Mouse (Mus musculus) kidney, postnatal 0 days (tissue): ENCODE data around the gene Smad1. TPM values are rescaled to one million over a fixed set of nuclear protein-coding genes. Genes with fewer than 3 reads are reported as not detected.

Experiments
- ATAC-seq: fragments of 200-750 bp; cut with Nextera tagmentation; replicated peaks from 2 replicates; pipeline ENCODE4 v1.8.0; 2017; ENCODE audit warnings: low read depth, moderate number of reproducible peaks, moderate TSS enrichment, moderate library complexity; ENCODE audit not compliant: low FRiP score
- DNase-seq: peaks from one replicate; pipeline ENCODE4 v3.0.0-alpha.2; 2016; ENCODE audit warnings: low spot score
- H3K27ac ChIP-seq: fragments of 300-500 bp; sonication (generic); 2 replicates; pipeline ENCODE4 v1.5.1; 2014; ENCODE audit warnings: mild to moderate bottlenecking
- H3K27me3 ChIP-seq: fragments of 300-500 bp; sonication (generic); 2 replicates; pipeline ENCODE4 v1.6.1; 2014; ENCODE audit warnings: low read length, mixed read lengths; ENCODE audit not compliant: insufficient read depth
- H3K36me3 ChIP-seq: fragments of 300-500 bp; sonication (generic); 2 replicates; pipeline ENCODE4 v1.6.1; 2014; ENCODE audit warnings: low read length, mixed read lengths; ENCODE audit not compliant: insufficient read depth
- H3K4me1 ChIP-seq: fragments of 300-500 bp; sonication (generic); replicated peaks from 2 replicates; pipeline ENCODE4 v1.6.1; 2014; ENCODE audit warnings: antibody characterized with exemption, low read length, mixed read lengths; ENCODE audit not compliant: insufficient read depth
- H3K4me2 ChIP-seq: fragments of 300-500 bp; sonication (generic); 2 replicates; pipeline ENCODE4 v1.6.1; 2014; ENCODE audit warnings: mild to moderate bottlenecking, low read length, moderate library complexity, mixed read lengths
- H3K4me3 ChIP-seq: fragments of 300-500 bp; sonication (generic); replicated peaks from 2 replicates; pipeline ENCODE4 v1.5.1; 2014; ENCODE audit warnings: low read depth, low read length
- H3K9ac ChIP-seq: fragments of 300-500 bp; sonication (generic); 2 replicates; pipeline ENCODE4 v1.6.1; 2014; ENCODE audit warnings: low read depth, low read length
- H3K9me3 ChIP-seq: fragments of 300-500 bp; sonication (generic); replicated peaks from 2 replicates; pipeline ENCODE4 v1.6.1; 2016; ENCODE audit warnings: low read length, inconsistent platforms, mixed read lengths
- CTCF ChIP-seq: IDR thresholded peaks from 2 replicates; pipeline ENCODE4 v1.5.1; 2016; ENCODE audit warnings: antibody characterized with exemption, low read depth, mild to moderate bottlenecking, moderate library complexity
- WGBS: fragments of 180-500 bp; shearing (Covaris S2); extraction: QIAGEN DNeasy Blood & Tissue Kit; methylation state at CpG from one replicate; pipeline ENCODE4 v1.1.7; 2014; 5-methylcytosine and 5-hydroxymethylcytosine counted together
- polyA plus RNA-seq: library from polyadenylated mRNA; unstranded; fragments of >200 nt; fragmentation: Nextera tagmentation; extraction: Ambion mirVana; gene quantifications from 2 replicates; pipeline ENCODE4 v1.2.1, GENCODE M21; 2015

Gene Smad1
- polyA plus RNA-seq, 1 experiment from 2014 or later, result 36.6 TPM

DNA sequence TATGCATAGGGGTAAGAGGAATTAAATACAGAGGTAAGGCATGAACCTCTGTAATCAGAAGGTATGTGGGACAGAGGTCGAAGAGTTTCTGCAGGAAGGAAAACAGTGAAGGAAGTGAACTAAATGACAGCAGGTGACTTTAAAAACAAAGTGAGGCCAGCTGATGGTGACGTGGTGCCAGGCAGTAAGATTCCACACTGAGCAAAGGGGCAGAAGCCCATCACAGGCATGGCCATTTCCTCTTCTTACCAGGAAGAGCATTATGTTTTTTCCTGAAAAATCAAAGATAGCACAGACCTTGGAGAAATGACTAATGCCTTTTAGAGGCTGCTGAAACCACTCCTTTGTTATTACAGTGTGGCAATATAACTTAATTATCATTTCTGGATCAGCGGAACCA, 97.8 kb downstream of the Smad1 start:
- Histone ChIP-seq H3K4me1 (no peaks in the 10 kb centered on the region), H3K27me3 (no peaks in the 10 kb centered on the region), H3K9me3 (no peaks in the 10 kb centered on the region), H3K36me3 (no peaks in the 10 kb centered on the region), H3K4me3 (no peak overlapping the region), H3K9ac (no peak overlapping the region), H3K4me2 (no peak overlapping the region), H3K27ac (no peak overlapping the region)
- ATAC-seq, result no peak
- no peak for TF ChIP-seq CTCF
- 37% methylated on average over 3 of the region's 3 CpGs for WGBS
- peak; percentile 38 for DNase-seq

DNA sequence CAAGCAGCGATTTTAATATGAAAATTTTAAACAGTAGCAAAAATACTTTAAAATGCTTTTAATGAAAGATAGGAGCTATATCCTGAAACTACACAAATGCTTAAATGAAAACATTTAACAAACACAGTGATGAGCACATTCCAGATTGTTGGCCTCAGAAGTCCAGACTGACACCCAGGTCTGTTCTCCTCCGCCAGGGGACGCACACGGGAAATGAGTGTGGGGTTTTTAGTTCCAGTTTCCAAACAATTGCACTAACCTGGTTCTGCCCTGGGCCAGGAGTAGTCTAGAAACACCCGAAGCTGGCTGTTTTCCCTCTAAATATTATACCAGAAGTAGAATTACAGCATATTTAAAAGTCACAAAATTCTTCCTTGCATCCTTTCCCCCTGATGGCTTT, 99.6 kb downstream of the Smad1 start:
- no peak overlapping the region for H3K4me2 ChIP-seq
- DNase-seq (peak; percentile 38), ATAC-seq (no peak)
- H3K9ac ChIP-seq, result no peak overlapping the region
- no peaks in the 10 kb centered on the region for H3K4me1 ChIP-seq
- H3K9me3 ChIP-seq, result no peaks in the 10 kb centered on the region
- no peaks in the 10 kb centered on the region for H3K27me3 ChIP-seq
- H3K36me3 ChIP-seq, result no peaks in the 10 kb centered on the region
- TF ChIP-seq CTCF, result peak; percentile 59
- whole genome bisulfite sequencing, result 56% methylated on average over 5 of the region's 5 CpGs
- H3K4me3 ChIP-seq, result no peak overlapping the region
- H3K27ac ChIP-seq, result no peak overlapping the region

DNA sequence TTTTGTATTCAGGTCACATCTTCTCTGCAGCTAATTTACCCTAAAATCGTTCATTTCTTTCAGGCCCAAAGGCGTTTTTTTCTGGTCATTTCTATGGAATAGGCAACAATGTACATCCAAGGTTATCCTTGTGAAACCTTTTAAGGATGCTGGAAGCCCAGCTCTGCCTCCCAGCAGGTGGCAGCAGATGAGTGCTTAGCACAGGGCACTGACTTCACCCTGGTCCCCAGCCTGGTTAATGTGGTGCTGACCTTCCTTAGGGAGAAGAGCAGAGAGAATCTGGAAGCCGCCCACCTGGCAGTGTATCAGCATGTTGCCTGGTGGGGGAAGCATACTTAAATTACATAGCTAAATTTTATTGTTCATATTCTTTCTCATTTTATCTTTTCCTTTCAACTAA, 101.6 kb downstream of the Smad1 start:
- Histone ChIP-seq H3K9me3 (no peaks in the 10 kb centered on the region), H3K27me3 (no peaks in the 10 kb centered on the region), H3K4me3 (no peak overlapping the region), H3K4me1 (0 out of 2 replicates have a peak, but pooled peaks cover 9% of the 10 kb centered on the region), H3K27ac (no peak overlapping the region), H3K4me2 (no peak overlapping the region), H3K36me3 (no peaks in the 10 kb centered on the region), H3K9ac (no peak overlapping the region)
- 39% methylated on average over 3 of the region's 3 CpGs for WGBS
- TF ChIP-seq CTCF, result peak; percentile 95
- ATAC-seq (no peak), DNase-seq (peak; percentile 84)

DNA sequence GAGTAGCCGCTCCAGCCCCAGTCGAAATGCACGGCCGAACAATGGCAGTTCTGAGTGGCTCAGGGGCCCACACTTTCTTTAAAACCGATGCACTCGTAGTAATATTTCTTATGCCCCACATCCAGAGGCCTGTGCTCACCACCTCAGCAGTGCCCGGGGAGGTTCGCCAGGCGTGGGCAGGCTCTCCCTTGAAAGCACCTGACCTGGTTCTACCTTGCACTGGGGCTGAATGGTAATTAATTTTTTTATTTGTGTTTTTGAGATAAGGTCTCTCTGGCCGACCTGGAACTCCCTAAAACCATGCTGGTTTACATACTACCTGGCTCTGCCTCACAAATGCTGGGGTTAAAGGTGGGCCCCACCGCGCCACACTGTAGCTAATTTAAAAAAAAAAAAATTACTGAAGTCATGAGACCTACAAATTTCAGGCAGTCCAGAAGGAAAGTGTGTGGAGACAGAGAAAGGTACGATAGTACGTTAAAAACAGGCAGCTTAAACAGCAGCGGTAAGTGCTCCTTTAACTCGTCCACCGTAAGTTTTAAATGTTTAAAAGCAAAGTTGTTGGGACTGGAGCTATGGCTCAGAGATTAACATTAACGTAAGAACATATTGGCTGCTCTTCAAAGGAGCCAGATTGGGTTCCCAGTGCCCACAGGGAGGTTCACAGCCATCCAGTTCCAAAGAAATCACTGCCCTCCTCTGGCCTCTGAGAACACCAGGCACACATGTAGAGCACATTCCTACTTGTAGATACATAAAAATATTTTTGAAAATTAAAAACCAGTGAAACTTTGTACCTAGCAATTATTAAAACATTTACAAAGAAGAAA, 103.8 kb downstream of the Smad1 start:
- WGBS, result 12% methylated on average over 18 of the region's 18 CpGs
- Histone ChIP-seq H3K4me3 (peak overlapping the region; percentile 58), H3K36me3 (no peaks in the 10 kb centered on the region), H3K4me1 (0 out of 2 replicates have a peak, but pooled peaks cover 9% of the 10 kb centered on the region), H3K27me3 (no peaks in the 10 kb centered on the region), H3K9ac (peak overlapping the region; percentile 73), H3K9me3 (no peaks in the 10 kb centered on the region), H3K4me2 (peak overlapping the region; percentile 75), H3K27ac (peak overlapping the region; percentile 97)
- 0 out of 2 replicates have a peak, but pooled peaks have one; percentile 26 for TF ChIP-seq CTCF
- DNase-seq (peak; percentile 16), ATAC-seq (peak; percentile 57)

DNA sequence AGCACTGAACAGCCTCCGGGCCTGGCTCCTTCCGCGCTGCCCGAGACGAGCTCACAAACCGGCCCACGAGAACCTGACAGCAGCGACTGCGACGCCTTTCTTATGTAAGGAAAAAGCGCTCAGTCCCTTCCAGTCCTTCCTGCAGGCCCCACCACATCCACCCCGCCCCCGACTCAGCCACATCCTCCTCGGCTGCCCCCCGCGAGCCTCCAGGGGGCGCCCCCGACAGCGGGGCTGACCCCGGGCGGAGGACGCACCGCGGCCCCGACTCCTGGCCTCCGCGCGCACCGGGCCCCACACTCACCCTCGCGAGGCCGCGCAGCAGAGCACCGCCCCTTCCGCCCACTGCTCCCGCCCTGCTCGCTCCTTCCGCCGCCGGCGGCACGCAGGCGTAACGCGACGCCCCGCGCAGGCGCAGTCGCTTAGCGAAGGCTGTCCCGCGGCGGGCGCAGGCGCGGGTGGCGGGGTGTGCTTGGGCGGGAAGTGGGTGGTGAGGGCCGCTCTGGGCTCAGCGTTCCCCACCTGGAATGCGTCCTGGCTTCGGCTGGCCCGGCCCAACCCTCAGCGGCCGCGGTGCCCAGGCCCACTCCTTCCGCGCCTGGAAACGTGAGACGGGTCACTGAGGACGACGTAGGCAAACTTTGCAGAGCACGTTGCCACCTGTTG, 104.6 kb downstream of the Smad1 start, which contains the start of gene Mmaa:
TSS of gene Mmaa (minus strand) at position 328 of the 666 bp plus-strand sequence.
- H3K9ac ChIP-seq, result peak within 1 kb of the TSS; percentile 73
- ATAC-seq, result peak; percentile 97
- under 1% methylated on average over 69 of the region's 74 CpGs for WGBS
- H3K4me2 ChIP-seq, result peak within 1 kb of the TSS; percentile 75
- DNase-seq, result peak; percentile 99
- peak within 1 kb of the TSS; percentile 58 for H3K4me3 ChIP-seq
- no peaks in the 10 kb centered on the region for H3K36me3 ChIP-seq
- H3K27me3 ChIP-seq, result no peaks in the 10 kb centered on the region
- TF ChIP-seq CTCF, result peak; percentile 67
- H3K27ac ChIP-seq, result peak within 1 kb of the TSS; percentile 97
- H3K9me3 ChIP-seq, result no peaks in the 10 kb centered on the region
- 0 out of 2 replicates have a peak, but pooled peaks cover 9% of the 10 kb centered on the region for H3K4me1 ChIP-seq

DNA sequence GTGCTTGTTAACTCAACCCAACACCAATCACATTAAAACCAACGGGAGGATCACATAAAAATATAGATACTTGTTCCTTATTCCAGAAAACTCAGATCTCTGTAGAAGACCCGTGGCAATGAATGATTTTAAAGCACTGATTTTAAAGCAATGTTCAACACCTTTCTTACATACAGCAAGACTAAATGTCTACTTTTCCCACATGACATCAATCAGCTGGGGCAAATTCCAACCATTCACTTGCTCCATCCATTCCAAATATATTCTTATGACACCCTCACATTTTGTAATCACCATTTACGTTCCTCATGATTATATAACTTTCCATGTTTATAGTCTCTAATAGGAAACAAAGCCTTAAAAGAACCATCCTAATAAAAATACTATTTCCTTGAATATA, 105.5 kb downstream of the Smad1 start:
- 36% methylated on average over 3 of the region's 3 CpGs for WGBS
- H3K4me2 ChIP-seq, result peak overlapping the region; percentile 75
- no peak for ATAC-seq
- no peaks in the 10 kb centered on the region for H3K36me3 ChIP-seq
- TF ChIP-seq CTCF, result no peak
- peak; percentile 9 for DNase-seq
- H3K4me3 ChIP-seq, result peak overlapping the region; percentile 58
- 0 out of 2 replicates have a peak, but pooled peaks cover 9% of the 10 kb centered on the region for H3K4me1 ChIP-seq
- no peak overlapping the region; the same call in 1 of the 2 replicates for H3K9ac ChIP-seq
- no peaks in the 10 kb centered on the region for H3K27me3 ChIP-seq
- H3K27ac ChIP-seq, result peak overlapping the region; percentile 97; the same call in 1 of the 2 replicates
- H3K9me3 ChIP-seq, result no peaks in the 10 kb centered on the region
